In genomic region chr7:35579849-35580248, GRCm38 (mm10) we compare ENCODE assay signal across 9 mouse cellular contexts. TPM values are rescaled to one million over a fixed set of nuclear protein-coding genes. Genes with fewer than 3 reads are reported as not detected.
DNase-seq lines count a peak whose midpoint lies in the region; TF ChIP-seq lines count a peak whose summit lies in the region.
"Had no signal": no experiment of that assay in that cellular context is flagged by ENCODE, and none has a peak within 500 bp of the region (broad histone marks: within the 10 kb centered on the region; RNA-seq: fewer than 3 reads in every experiment).

No protein-coding gene starts in this region.

- peak in 1 of 2 experiments; percentile 19 for DNase-seq in cerebellum, adult 2 months
- DNase-seq in cerebellum, adult 11-12 months: no peak
- DNase-seq in layer of hippocampus, adult 2 months (ENCODE audit: low spot score in 2 of 2): no peak
- no peak for DNase-seq in layer of hippocampus, adult 18-20 months (ENCODE audit: low spot score in 2 of 2)
- peak; percentile 89 for DNase-seq in ZHBTc4 (ENCODE audit: low read depth, low spot score)
- DNase-seq in induced T-regulatory cell, adult 2 months (ENCODE audit: low read depth): peak; percentile 72
- peak; percentile 27 to 60 for DNase-seq in natural killer cell, adult 2 months (ENCODE audit: low spot score in 2 of 2)
- no peak for DNase-seq in layer of hippocampus, adult 9-10 months (ENCODE audit: low spot score)

- peak; percentile 59 for TF ChIP-seq CTCF in cerebellum, adult 2 months (IDR thresholded peaks at IDR 0.05; ENCODE audit: borderline replicate concordance, insufficient read depth, low read depth, low read length)
- peak; percentile 78 for TF ChIP-seq CTCF in layer of hippocampus, adult 2 months (conservative IDR thresholded peaks at IDR 0.05)

- peaks cover 2% of the 10 kb centered on the region; the same call in 1 of the 2 replicates for H3K4me1 ChIP-seq in cerebellum, adult 2 months (ENCODE audit: control insufficient read depth, insufficient read depth, low read length)

- H3K4me3 ChIP-seq in cerebellum, adult 2 months (replicated peaks; ENCODE audit: insufficient read depth, low read depth, low read length): no peak overlapping the region
- H3K4me3 ChIP-seq in layer of hippocampus, adult 2 months: no peak overlapping the region
- H3K4me3 ChIP-seq: stomach, embryonic 15.5 days had no signal

- H3K27me3 ChIP-seq in cerebellum, adult 2 months (ENCODE audit: control insufficient read depth, insufficient read depth, low read length): no peaks in the 10 kb centered on the region

- TF ChIP-seq POLR2A in cerebellum, adult 2 months (IDR thresholded peaks at IDR 0.05; ENCODE audit: borderline replicate concordance, insufficient read depth, low read length): no peak

- H3K27ac ChIP-seq in cerebellum, adult 2 months (ENCODE audit: insufficient read depth, low read length): no peak overlapping the region
- no peak overlapping the region for H3K27ac ChIP-seq in layer of hippocampus, adult 2 months
- H3K27ac ChIP-seq: stomach, embryonic 15.5 days had no signal

- 38% methylated on average over 4 of the region's 4 CpGs for WGBS in cerebellum, adult 2 months

RNA-seq across cellular contexts. Expression of gene Rgs9bp, which starts 5.5 kb away (rescaled TPM):
- 0.03 and 0.07 TPM in 2 replicates for polyA plus RNA-seq in cerebellum, adult 2 months (2012; rRNA removed)
- total RNA-seq in layer of hippocampus, adult 2 months (2021): under 1 TPM; 0.34 to 0.51 TPM
- total RNA-seq in layer of hippocampus, adult 18-20 months (2021): under 1 TPM; 0.22 to 0.23 TPM

RNA-seq across cellular contexts. Expression of gene Ankrd27, which starts 6.2 kb away (rescaled TPM):
- 23.5 and 25.0 TPM in 2 replicates for polyA plus RNA-seq in cerebellum, adult 2 months (2012; rRNA removed)
- 10 to 100 TPM; 35.8 to 44.2 TPM for total RNA-seq in layer of hippocampus, adult 2 months (2021)
- 10 to 100 TPM; 36.2 to 37.8 TPM for total RNA-seq in layer of hippocampus, adult 18-20 months (2021)

RNA-seq across cellular contexts. Expression of gene Nudt19, which starts 23.7 kb away (rescaled TPM):
- polyA plus RNA-seq in cerebellum, adult 2 months (2012; rRNA removed): 88.4 and 103 TPM in 2 replicates
- 10 to 100 TPM; 65.1 to 67.3 TPM for total RNA-seq in layer of hippocampus, adult 2 months (2021)
- total RNA-seq in layer of hippocampus, adult 18-20 months (2021): 10 to 100 TPM; 62.4 to 65.4 TPM

RNA-seq across cellular contexts. Expression of gene Tdrd12, which starts 42.3 kb away (rescaled TPM):
- 0.35 and 0.54 TPM in 2 replicates for polyA plus RNA-seq in cerebellum, adult 2 months (2012; rRNA removed)
- total RNA-seq in layer of hippocampus, adult 2 months (2021): under 1 TPM; 0.64 to 0.74 TPM
- total RNA-seq in layer of hippocampus, adult 18-20 months (2021): under 1 TPM; 0.27 to 0.56 TPM

Comparison
In these comparisons a context has a peak if more than half of its experiments do, and no peak if none do; other contexts are left out.
1. DNase-seq: peak in ZHBTc4 (single experiment), induced T-regulatory cell, adult 2 months (single experiment) and natural killer cell, adult 2 months (2 of 2); none in cerebellum, adult 11-12 months (single experiment), layer of hippocampus, adult 2 months (0 of 2), layer of hippocampus, adult 18-20 months (0 of 2) and layer of hippocampus, adult 9-10 months (single experiment).